10 mouse cellular contexts compared by ENCODE assay signal in genomic region chr6:91659841-91660509, GRCm38 (mm10). TPM values are rescaled to one million over a fixed set of nuclear protein-coding genes. Genes with fewer than 3 reads are reported as not detected.
DNase-seq lines count a peak whose midpoint lies in the region; ATAC-seq lines count a peak whose summit lies in the region.
"Had no signal": no experiment of that assay in that cellular context is flagged by ENCODE, and none has a peak within 500 bp of the region (broad histone marks: within the 10 kb centered on the region; RNA-seq: fewer than 3 reads in every experiment).

No protein-coding gene starts in this region.

- H3K9ac ChIP-seq in hindbrain, embryonic 11.5 days (ENCODE audit: low read depth, low read length): no peak overlapping the region
- H3K9ac ChIP-seq: midbrain, embryonic 12.5 days had no signal

- no peak overlapping the region for H3K4me2 ChIP-seq in hindbrain, embryonic 11.5 days (replicated peaks; ENCODE audit: low read depth, low read length)
- H3K4me2 ChIP-seq: midbrain, embryonic 12.5 days had no signal

- peak overlapping the region; percentile 69 for H3K27ac ChIP-seq in heart, embryonic 10.5 days
- H3K27ac ChIP-seq in hindbrain, embryonic 11.5 days (ENCODE audit: low read depth, low read length): no peak overlapping the region
- H3K27ac ChIP-seq: midbrain, embryonic 12.5 days had no signal

- DNase-seq in heart, embryonic 10.5 days (ENCODE audit: low spot score): no peak
- DNase-seq in heart, postnatal 4 days: no peak
- DNase-seq in adrenal gland, postnatal 10 days: peak; percentile 70
- DNase-seq in kidney, adult 11 months: peak; percentile 88
- DNase-seq in lung, postnatal 10 days: peak; percentile 40
- DNase-seq in hindbrain, embryonic 11.5 days (ENCODE audit: low spot score): no peak
- no peak for DNase-seq in right cerebral cortex, postnatal 10 days (ENCODE audit: low spot score in 2 of 2)
- DNase-seq in urinary bladder, postnatal 10 days (ENCODE audit: low spot score): no peak

- H3K36me3 ChIP-seq in heart, embryonic 10.5 days: no peaks in the 10 kb centered on the region
- H3K36me3 ChIP-seq in hindbrain, embryonic 11.5 days (ENCODE audit: control insufficient read depth, insufficient read depth, low read length): no peaks in the 10 kb centered on the region
- H3K36me3 ChIP-seq: G1E; midbrain, embryonic 12.5 days had no signal

- WGBS in heart, embryonic 10.5 days: 65% methylated on average over 2 of the region's 2 CpGs
- 72% methylated on average over 2 of the region's 2 CpGs for WGBS in hindbrain, embryonic 11.5 days

- peaks cover 51% of the 10 kb centered on the region for H3K4me1 ChIP-seq in heart, embryonic 10.5 days
- no peaks in the 10 kb centered on the region; the same call in 1 of the 2 replicates for H3K4me1 ChIP-seq in hindbrain, embryonic 11.5 days (replicated peaks; ENCODE audit: control insufficient read depth, insufficient read depth, low read length)
- H3K4me1 ChIP-seq: midbrain, embryonic 12.5 days had no signal

- no peak overlapping the region for H3K4me3 ChIP-seq in heart, embryonic 10.5 days
- H3K4me3 ChIP-seq in hindbrain, embryonic 11.5 days (ENCODE audit: low read depth, low read length): no peak overlapping the region
- H3K4me3 ChIP-seq: midbrain, embryonic 12.5 days had no signal

- no peak for ATAC-seq in hindbrain, embryonic 11.5 days (ENCODE audit: low FRiP score)

- H3K27me3 ChIP-seq in heart, embryonic 10.5 days (ENCODE audit: insufficient read depth, poor library complexity, severe bottlenecking): 0 out of 2 replicates have a peak, but pooled peaks cover 4% of the 10 kb centered on the region
- H3K27me3 ChIP-seq in hindbrain, embryonic 11.5 days (ENCODE audit: control insufficient read depth, insufficient read depth, low read length): no peaks in the 10 kb centered on the region
- H3K27me3 ChIP-seq: midbrain, embryonic 12.5 days had no signal

- H3K9me3 ChIP-seq in heart, embryonic 10.5 days: no peaks in the 10 kb centered on the region
- no peaks in the 10 kb centered on the region for H3K9me3 ChIP-seq in hindbrain, embryonic 11.5 days (ENCODE audit: control insufficient read depth, low read length)
- H3K9me3 ChIP-seq: G1E; midbrain, embryonic 12.5 days had no signal

RNA-seq across cellular contexts. Expression of gene Slc6a6, which starts 23.9 kb away (rescaled TPM):
- polyA plus RNA-seq in heart, embryonic 10.5 days (2016; fragmentation: Nextera tagmentation; extraction: Ambion mirVana): 56.6 and 69.3 TPM in 2 replicates
- total RNA-seq in heart, postnatal 4 days (2021): 100 to 1,000 TPM; 142 to 158 TPM
- total RNA-seq in adrenal gland, postnatal 10 days (2021): 100 to 1,000 TPM; 175 to 205 TPM
- polyA plus RNA-seq in hindbrain, embryonic 11.5 days (2014; fragmentation: Nextera tagmentation; extraction: Ambion mirVana): 46.6 and 64.0 TPM in 2 replicates

Comparison
In these comparisons a context has a peak if more than half of its experiments do, and no peak if none do; other contexts are left out.
1. DNase-seq: peak in adrenal gland, postnatal 10 days (single experiment), kidney, adult 11 months (single experiment) and lung, postnatal 10 days (single experiment); none in heart, embryonic 10.5 days (single experiment), heart, postnatal 4 days (single experiment), hindbrain, embryonic 11.5 days (single experiment), right cerebral cortex, postnatal 10 days (0 of 2) and urinary bladder, postnatal 10 days (single experiment).